Mouse (Mus musculus) CD4-positive naive resting alpha-beta T cell, adult 76 days (primary cell): ENCODE results near the gene Slc38a7. TPM values are rescaled to one million over a fixed set of nuclear protein-coding genes. Genes with fewer than 3 reads are reported as not detected.

Experiments used
- total RNA-seq: library from RNA; stranded (reverse); gene quantifications from one replicate; pipeline ENCODE4 v1.2.4, GENCODE M21; 2023

Slc38a7 gene
- 14.1 TPM for total RNA-seq

DNA sequence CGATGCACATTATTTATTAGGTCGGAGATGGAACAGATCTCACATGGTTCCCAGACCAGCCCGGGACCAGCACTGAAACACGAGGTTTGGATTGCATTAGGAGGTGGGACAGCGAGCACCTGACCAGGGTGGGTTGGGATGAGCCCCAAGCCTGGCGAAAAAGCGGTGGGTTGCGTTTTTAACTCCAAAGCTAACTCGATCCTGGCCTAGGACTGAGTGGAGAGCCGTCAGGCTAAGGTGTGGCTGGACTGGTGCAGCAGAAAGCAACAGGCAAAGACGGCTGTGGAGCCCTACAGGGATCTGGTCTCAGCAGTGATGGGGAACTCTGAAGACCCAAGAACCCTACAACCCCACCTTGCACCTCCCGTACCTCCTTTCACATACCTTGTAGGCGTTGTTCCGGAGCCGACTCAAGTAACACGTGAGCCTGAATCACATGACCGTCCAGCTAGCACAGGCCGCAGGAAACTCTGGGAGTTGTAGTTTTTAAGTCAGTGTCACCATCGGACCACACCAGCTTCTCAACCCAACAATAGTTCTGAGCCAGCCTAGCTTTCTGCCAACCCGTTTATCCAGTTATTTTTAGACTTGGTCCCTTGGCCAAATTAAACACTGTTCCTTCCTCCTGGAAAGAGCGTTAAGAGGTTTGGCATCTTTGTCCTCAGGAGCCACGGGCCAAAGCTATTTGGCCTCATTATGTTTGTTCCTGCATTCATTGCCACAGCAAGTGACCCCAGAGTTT, at the start of gene Slc38a7:
Slc38a7 (minus strand) TSS at position 438 of the 742 bp plus-strand sequence.

GRCm38 (mm10) chr8:95888285-95889136, 35.2 kb upstream of the Slc38a7 start, which contains the start of gene Got2:
Got2 (minus strand) TSS chr8:95888547.

GRCm38 (mm10) chr8:95825162-95825561, 28.2 kb downstream of the Slc38a7 start, which contains the start of gene Sap18b:
Sap18b (plus strand) TSS chr8:95825346.

GRCm38 (mm10) chr8:95807331-95807843, 46.0 kb downstream of the Slc38a7 start, which contains the start of gene Cnot1:
Cnot1 (minus strand) TSS chr8:95807464.

Other genes starting within 250 kb of the Slc38a7 start
- 3.8 TPM for gene Gins3, start 220.1 kb downstream of the Slc38a7 start, total RNA-seq
- gene Ndrg4, start 176.6 kb downstream of the Slc38a7 start, total RNA-seq: 0.85 TPM
- 40.2 TPM for gene Setd6, start 137.7 kb downstream of the Slc38a7 start, total RNA-seq
- 323 TPM for gene Cnot1, start 46.1 kb downstream of the Slc38a7 start, total RNA-seq
- gene Sap18b, start 28.2 kb downstream of the Slc38a7 start, total RNA-seq: 82.2 TPM
- gene Got2, start 35.0 kb upstream of the Slc38a7 start, total RNA-seq: 53.0 TPM